Mouse (Mus musculus): Measurements from ENCODE around the gene 1810010H24Rik.
"Not testable (repeated sequence)": the region's sequence is repeated elsewhere in the genome, so short reads cannot be mapped to it uniquely, and the experiment has no call there.

Gene 1810010H24Rik

GRCm38 (mm10) chr11:107025411-107026321 lies at the start of gene 1810010H24Rik:
TSS of gene 1810010H24Rik (plus strand) at chr11:107025681.
- DNase-seq (ENCODE audit: low spot score in 2 of 2) = peak; percentile 30 to 39

GRCm38 (mm10) chr11:106976194-106976593 lies 49.3 kb upstream of the 1810010H24Rik start:
- DNase-seq (ENCODE audit: low spot score in 2 of 2) = no peak

- DNase-seq (ENCODE audit: low spot score in 2 of 2) = peak; percentile 19 to 53
These were observed 45.0 kb upstream of the 1810010H24Rik start for GRCm38 (mm10) chr11:106980455-106980854.

- no peak for DNase-seq (ENCODE audit: low spot score in 2 of 2)
These were observed 43.7 kb upstream of the 1810010H24Rik start for GRCm38 (mm10) chr11:106981787-106982186.

GRCm38 (mm10) chr11:106982351-106982750 lies 43.1 kb upstream of the 1810010H24Rik start:
- no peak for DNase-seq (ENCODE audit: low spot score in 2 of 2)

GRCm38 (mm10) chr11:106985979-106986604 lies 39.4 kb upstream of the 1810010H24Rik start:
- not testable (repeated sequence) for DNase-seq (ENCODE audit: low spot score in 2 of 2)

GRCm38 (mm10) chr11:106987384-106987783 lies 38.1 kb upstream of the 1810010H24Rik start:
- DNase-seq (ENCODE audit: low spot score in 2 of 2) = no peak

GRCm38 (mm10) chr11:106994246-106995085 lies 31.0 kb upstream of the 1810010H24Rik start:
- DNase-seq (ENCODE audit: low spot score in 2 of 2) = no peak

- not testable (repeated sequence) for DNase-seq (ENCODE audit: low spot score in 2 of 2)
These were observed 29.0 kb upstream of the 1810010H24Rik start for GRCm38 (mm10) chr11:106996492-106996891.

- no peak for DNase-seq (ENCODE audit: low spot score in 2 of 2)
These were observed 27.5 kb upstream of the 1810010H24Rik start for GRCm38 (mm10) chr11:106997976-106998375.

GRCm38 (mm10) chr11:106998651-106999150 lies 26.8 kb upstream of the 1810010H24Rik start:
- DNase-seq (ENCODE audit: low spot score in 2 of 2) = peak in 1 of 2 experiments; percentile 32

GRCm38 (mm10) chr11:106999151-106999948 lies 26.1 kb upstream of the 1810010H24Rik start, which contains the start of gene Kpna2:
TSS of gene Kpna2 (minus strand) at chr11:106999541.
- DNase-seq (ENCODE audit: low spot score in 2 of 2) = peak; percentile 88 to 89

GRCm38 (mm10) chr11:106999949-107000513 lies 25.4 kb upstream of the 1810010H24Rik start:
- DNase-seq (ENCODE audit: low spot score in 2 of 2) = no peak

- DNase-seq (ENCODE audit: low spot score in 2 of 2) = no peak
These were observed 23.5 kb upstream of the 1810010H24Rik start for GRCm38 (mm10) chr11:107001760-107002675.

GRCm38 (mm10) chr11:107005538-107005937 lies 19.9 kb upstream of the 1810010H24Rik start:
- no peak for DNase-seq (ENCODE audit: low spot score in 2 of 2)

- DNase-seq (ENCODE audit: low spot score in 2 of 2) = no peak
These were observed 15.0 kb upstream of the 1810010H24Rik start for GRCm38 (mm10) chr11:107010447-107010846.

- DNase-seq (ENCODE audit: low spot score in 2 of 2) = no peak
These were observed 14.3 kb upstream of the 1810010H24Rik start for GRCm38 (mm10) chr11:107011171-107011570.

GRCm38 (mm10) chr11:107011669-107012323 lies 13.7 kb upstream of the 1810010H24Rik start:
- DNase-seq (ENCODE audit: low spot score in 2 of 2) = no peak

All from spleen, postnatal 36 days (tissue).